Mouse (Mus musculus) liver, postnatal 0 days (tissue): ENCODE measurements at regions not wholly inside any gene's neighbourhood (a gene's known extent, or its start where the extent isn't known, plus 50 kb on each side); places are given as distances from the start of the nearest gene placed in this dataset.

Experiments
- CTCF ChIP-seq: sonication (generic); IDR thresholded peaks from 2 replicates; pipeline ENCODE4 v1.5.1; 2016; ENCODE audit warnings: antibody characterized with exemption, low read depth
- EP300 ChIP-seq: IDR thresholded peaks from 2 replicates; pipeline ENCODE4 v1.6.1; 2016; ENCODE audit warnings: antibody characterized with exemption, low read depth, mild to moderate bottlenecking

DNA sequence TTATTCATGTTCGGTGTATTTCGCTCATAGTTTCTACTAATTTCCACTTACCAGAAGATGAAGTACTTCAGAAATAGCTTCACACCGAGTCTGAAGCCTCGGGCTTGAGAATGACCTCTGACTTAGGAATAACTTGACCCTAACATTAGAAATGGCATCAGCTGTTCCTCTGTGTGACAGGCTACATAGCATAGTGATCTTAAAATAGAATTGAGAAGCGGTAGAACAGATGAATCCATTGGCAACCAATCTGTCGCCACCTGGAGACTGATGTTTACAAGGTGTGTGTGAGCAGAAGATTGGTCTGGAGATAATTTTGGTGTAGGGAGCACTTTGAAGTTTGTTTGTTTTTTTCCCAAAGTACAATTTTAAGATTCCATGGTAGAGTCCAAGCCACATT is 60.9 kb upstream of the Ahi1 start:
- TF ChIP-seq CTCF (no peak), EP300 (no peak)
